Mouse (Mus musculus) bone marrow, adult 2 months (tissue): ENCODE results near the gene Rsg1. TPM values are rescaled to one million over a fixed set of nuclear protein-coding genes. Genes with fewer than 3 reads are reported as not detected.

Experiments used
- H3K27ac ChIP-seq: fragments of 200-500 bp; 2 replicates; pipeline ENCODE4 v1.5.1; 2012; ENCODE audit warnings: low read depth, mild to moderate bottlenecking, control low read depth, inconsistent platforms, low read length; ENCODE audit not compliant: control insufficient read depth, poor library complexity, insufficient read depth
- H3K4me1 ChIP-seq: fragments of 200-500 bp; 2 replicates; pipeline ENCODE4 v1.6.1; 2011; ENCODE audit warnings: low read length; ENCODE audit not compliant: control insufficient read depth, insufficient read depth
- H3K4me3 ChIP-seq: fragments of 200-500 bp; replicated peaks from 2 replicates; pipeline ENCODE3; 2011; ENCODE audit warnings: mild to moderate bottlenecking, low read depth, low read length, control low read depth; ENCODE audit not compliant: control insufficient read depth
- CTCF ChIP-seq: fragments of 200-500 bp; IDR thresholded peaks from 2 replicates; pipeline ENCODE4 v1.5.1; 2011; ENCODE audit warnings: low read length, control low read depth; ENCODE audit not compliant: control insufficient read depth, insufficient read depth
- POLR2A ChIP-seq: fragments of 200-500 bp; IDR thresholded peaks from 2 replicates; pipeline ENCODE4 v1.6.1; 2011; ENCODE audit warnings: low read depth, mild to moderate bottlenecking, control low read depth, low read length, borderline replicate concordance; ENCODE audit not compliant: control insufficient read depth
- WGBS: fragments of 180-500 bp; shearing (Covaris S2); methylation state at CpG from one replicate; pipeline ENCODE4 v1.1.7; 2018; 5-methylcytosine and 5-hydroxymethylcytosine counted together
- polyA plus RNA-seq: library from polyadenylated mRNA; stranded (reverse); fragments of >200 nt; gene quantifications from 2 replicates; pipeline ENCODE4 v1.2.4, GENCODE M21; 2011; ENCODE audit warnings: low replicate concordance; ENCODE audit not compliant: missing spikeins, insufficient read depth, insufficient read length

Gene Rsg1
- polyA plus RNA-seq, 1 experiment = 2.1 TPM

DNA sequence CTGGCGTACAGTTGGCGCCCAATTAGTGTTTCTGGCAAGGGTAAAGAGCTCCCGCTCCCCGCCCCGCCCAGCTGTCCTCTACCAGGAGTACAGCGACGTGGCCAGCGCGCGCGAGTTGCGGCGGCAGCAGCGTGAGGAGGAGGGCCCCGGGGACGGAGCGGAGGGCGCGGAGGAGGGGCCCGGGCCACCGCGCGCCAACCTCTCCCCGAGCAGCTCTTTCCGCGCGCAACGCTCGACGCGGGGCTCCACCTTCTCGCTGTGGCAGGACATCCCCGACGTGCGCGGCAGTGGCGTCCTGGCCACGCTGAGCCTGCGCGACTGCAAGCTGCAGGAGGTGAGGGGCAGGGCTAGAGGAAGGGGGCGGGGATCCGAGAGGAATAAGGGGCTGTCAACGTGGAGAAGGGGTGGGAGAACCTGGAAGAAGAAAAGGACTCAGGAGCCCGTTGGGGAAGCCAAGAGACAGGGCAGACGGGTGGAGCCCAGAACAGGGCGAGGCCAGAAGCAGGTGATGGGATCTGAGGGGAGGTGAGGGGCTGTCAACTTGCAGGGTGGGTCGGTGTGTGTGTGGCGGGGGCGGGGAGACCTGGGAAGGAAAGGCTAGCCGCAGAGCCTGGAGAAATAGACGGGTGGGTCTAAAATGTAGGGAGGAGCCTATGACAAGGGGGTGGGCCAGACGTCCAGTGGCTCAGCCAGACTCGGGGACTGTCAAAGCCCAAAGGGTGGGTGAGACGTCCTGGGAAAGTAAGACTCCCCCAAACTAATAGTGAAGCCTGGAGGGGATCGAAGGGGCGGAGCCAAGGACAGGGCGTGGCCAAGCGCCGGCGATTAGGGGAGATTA lies 34.2 kb downstream of the Rsg1 start:
- no peaks in the 10 kb centered on the region for H3K4me1 ChIP-seq
- 4% methylated on average over 59 of the region's 60 CpGs for WGBS
- H3K27ac ChIP-seq = no peak overlapping the region
- no peak overlapping the region for H3K4me3 ChIP-seq
- no peak for TF ChIP-seq POLR2A
- no peak for TF ChIP-seq CTCF

DNA sequence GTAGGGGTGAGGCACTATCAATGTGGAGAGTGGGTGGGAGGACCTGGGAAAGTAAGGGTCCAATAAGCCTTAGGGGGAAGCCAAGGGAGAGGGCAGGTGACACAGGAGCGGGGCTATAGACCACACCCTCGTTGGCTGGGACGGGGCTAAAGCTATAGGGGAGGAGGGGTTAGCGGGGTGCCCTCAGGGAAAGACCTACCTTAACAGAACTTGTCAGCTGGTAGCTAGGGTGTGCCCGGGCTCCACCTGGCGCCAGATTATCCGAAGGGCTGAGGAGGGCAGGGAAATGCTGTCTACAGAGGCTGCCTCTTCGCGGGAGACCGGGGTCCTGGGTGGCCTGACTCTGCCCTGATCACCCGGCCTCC lies 34.8 kb downstream of the Rsg1 start:
- 11% methylated on average over 11 of the region's 11 CpGs for WGBS
- no peak overlapping the region for H3K4me3 ChIP-seq
- TF ChIP-seq CTCF (no peak), POLR2A (no peak)
- no peak overlapping the region for H3K27ac ChIP-seq
- no peaks in the 10 kb centered on the region for H3K4me1 ChIP-seq

DNA sequence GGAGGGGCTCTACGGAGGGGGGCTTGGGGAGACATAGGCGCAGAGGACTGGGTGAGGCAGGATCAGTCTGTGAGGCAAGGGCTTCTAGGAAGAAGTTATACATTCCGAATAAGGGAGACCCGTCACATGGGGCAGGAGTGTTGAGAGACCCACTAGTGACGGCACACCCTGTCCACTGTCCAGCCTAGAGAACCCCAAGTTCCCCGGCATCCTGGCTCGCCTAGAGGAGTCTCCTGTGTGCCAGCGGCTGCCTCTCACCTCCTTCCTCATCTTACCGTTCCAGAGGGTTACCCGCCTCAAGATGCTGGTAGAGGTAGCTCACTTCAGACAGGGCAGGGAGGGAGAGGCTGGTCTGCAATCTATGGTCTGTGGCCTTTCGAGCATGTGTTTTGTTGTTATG lies 35.6 kb downstream of the Rsg1 start:
- H3K4me3 ChIP-seq = no peak overlapping the region
- no peaks in the 10 kb centered on the region for H3K4me1 ChIP-seq
- 59% methylated on average over 11 of the region's 11 CpGs for WGBS
- no peak overlapping the region for H3K27ac ChIP-seq
- no peak for TF ChIP-seq POLR2A
- TF ChIP-seq CTCF = no peak

DNA sequence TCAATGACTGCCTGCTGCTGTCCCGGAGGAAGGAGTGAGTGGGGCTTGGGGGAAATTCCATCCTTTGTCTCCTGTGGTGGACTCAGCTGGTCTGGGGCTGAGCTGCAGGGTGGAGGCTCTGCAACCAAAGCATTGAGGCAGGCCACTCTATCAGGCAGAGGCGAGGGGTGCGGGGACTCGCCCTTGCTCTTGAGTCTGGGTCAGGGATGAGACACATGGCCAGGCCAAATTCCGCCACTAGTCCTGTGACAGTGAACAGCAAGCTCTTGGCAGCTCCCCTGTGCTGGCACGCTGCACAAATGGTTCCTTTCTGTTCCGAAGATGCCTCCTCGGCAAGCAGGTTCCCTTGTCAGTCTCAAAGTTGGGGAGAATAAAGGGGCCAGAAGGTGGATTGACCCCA lies 37.3 kb downstream of the Rsg1 start:
- Histone ChIP-seq H3K4me1 (no peaks in the 10 kb centered on the region), H3K4me3 (no peak overlapping the region), H3K27ac (no peak overlapping the region)
- 77% methylated on average over 8 of the region's 8 CpGs for WGBS
- TF ChIP-seq CTCF (no peak), POLR2A (no peak)

DNA sequence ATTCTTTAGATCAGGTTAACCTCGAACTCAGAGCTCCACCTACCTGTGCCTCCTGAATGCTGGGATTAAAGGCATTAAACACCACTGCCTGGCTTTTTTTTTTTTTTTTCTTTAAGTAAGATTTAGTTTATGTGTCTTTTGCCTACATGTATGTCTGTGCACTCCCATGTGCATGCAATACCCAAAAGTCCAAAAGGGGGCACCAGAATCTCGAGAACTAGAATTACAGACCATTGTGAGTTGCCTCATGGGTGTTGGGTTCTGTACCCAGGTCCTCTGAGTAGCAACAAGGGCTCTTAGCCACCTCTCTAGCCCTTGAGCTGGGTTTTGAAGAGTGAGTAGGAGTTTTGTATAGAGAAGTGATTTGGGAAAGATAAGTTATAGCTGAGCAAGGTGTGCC lies 38.9 kb downstream of the Rsg1 start:
- Histone ChIP-seq H3K4me3 (no peak overlapping the region), H3K27ac (no peak overlapping the region), H3K4me1 (no peaks in the 10 kb centered on the region)
- 51% methylated on average over 2 of the region's 2 CpGs for WGBS
- TF ChIP-seq CTCF = no peak
- TF ChIP-seq POLR2A = no peak

DNA sequence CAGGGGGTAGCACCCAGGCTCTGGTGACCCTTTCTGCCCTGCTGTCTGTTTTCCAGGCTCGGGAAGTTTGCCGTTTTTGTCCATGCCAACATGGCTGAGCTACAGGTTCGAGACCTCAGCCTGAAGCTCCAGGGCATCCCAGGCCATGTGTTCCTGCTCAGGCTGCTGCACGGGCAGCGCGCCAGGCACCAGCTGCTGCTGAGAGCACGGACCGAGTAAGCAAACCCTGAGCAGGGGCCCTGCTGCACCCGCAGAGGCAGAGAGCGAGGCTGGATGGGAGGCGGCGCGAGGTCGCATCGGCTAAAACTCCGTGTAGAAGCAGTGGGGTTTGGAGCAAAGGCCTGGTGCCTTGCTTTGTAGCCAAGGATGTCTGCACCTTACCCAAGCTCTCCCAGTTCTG lies 40.5 kb downstream of the Rsg1 start:
- no peak overlapping the region for H3K27ac ChIP-seq
- 78% methylated on average over 16 of the region's 16 CpGs for WGBS
- H3K4me1 ChIP-seq = no peaks in the 10 kb centered on the region
- TF ChIP-seq POLR2A (no peak), CTCF (no peak)
- no peak overlapping the region for H3K4me3 ChIP-seq

DNA sequence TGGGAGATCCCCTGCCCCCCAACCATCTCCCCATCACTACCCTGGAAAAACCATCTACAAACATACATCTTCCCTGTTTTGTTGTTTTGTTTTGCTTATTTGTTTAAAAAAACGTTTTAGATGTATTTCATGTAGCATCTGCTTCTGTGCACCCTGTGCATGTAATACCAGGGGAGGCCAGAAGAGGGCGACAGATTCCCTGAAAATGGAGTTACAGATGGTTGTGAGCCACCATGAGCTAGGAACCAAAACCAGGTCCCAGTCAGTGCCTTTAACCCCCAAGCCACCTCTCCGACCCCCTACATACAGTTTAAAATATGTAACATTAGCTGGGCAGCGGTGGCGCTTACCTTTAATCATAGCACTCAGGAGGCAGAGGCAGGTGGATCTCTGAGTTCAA lies 43.7 kb downstream of the Rsg1 start:
- TF ChIP-seq CTCF (peak; percentile 65), POLR2A (no peak)
- no peak overlapping the region for H3K4me3 ChIP-seq
- 64% methylated on average over 5 of the region's 5 CpGs for WGBS
- no peaks in the 10 kb centered on the region for H3K4me1 ChIP-seq
- H3K27ac ChIP-seq = no peak overlapping the region

DNA sequence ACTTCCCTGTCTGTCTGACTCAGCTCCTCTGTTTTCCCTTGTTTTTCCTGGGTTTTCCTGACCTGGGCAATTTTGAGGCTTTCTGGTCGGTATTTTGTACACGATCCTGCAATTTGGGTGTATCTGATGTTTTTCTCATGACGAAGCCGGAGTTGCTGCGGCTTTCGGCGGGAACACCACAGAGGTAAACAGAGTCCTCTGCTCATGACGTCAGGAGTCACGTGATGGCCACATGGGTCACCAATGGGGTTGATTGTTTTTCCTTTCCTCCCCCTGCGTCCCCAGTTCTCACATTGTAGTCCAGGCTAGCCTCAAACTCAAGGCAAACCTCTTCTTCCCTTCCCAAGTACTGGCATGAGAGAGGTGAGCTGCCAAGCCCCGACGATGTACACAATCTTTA lies 45.7 kb downstream of the Rsg1 start:
- TF ChIP-seq POLR2A (no peak), CTCF (no peak)
- H3K4me1 ChIP-seq = no peaks in the 10 kb centered on the region
- no peak overlapping the region for H3K4me3 ChIP-seq
- H3K27ac ChIP-seq = no peak overlapping the region
- WGBS = 79% methylated on average over 12 of the region's 12 CpGs
